Mouse (Mus musculus): Measurements from ENCODE around the gene Prr19.
A peak's percentile ranks its signal among the peaks of the same experiment; 100 is the strongest.

Gene Prr19

GRCm38 (mm10) chr7:25275555-25276298 is 25.5 kb upstream of the Prr19 start:
- peak; percentile 89 for DNase-seq (ENCODE audit: low read depth, low spot score)

- no peak for DNase-seq (ENCODE audit: low read depth, low spot score)
Measured at GRCm38 (mm10) chr7:25277405-25277804, 23.8 kb upstream of the Prr19 start.

- DNase-seq (ENCODE audit: low read depth, low spot score): no peak
Measured at GRCm38 (mm10) chr7:25277998-25278340, 23.2 kb upstream of the Prr19 start.

- DNase-seq (ENCODE audit: low read depth, low spot score): peak; percentile 94
Measured at GRCm38 (mm10) chr7:25278341-25279075, 22.7 kb upstream of the Prr19 start.

GRCm38 (mm10) chr7:25279076-25279860 is 21.9 kb upstream of the Prr19 start:
- DNase-seq (ENCODE audit: low read depth, low spot score): peak; percentile 94

GRCm38 (mm10) chr7:25279861-25280791 is 21.1 kb upstream of the Prr19 start:
- no peak for DNase-seq (ENCODE audit: low read depth, low spot score)

- no peak for DNase-seq (ENCODE audit: low read depth, low spot score)
Measured at GRCm38 (mm10) chr7:25281166-25281733, 20.0 kb upstream of the Prr19 start.

- peak; percentile 99 for DNase-seq (ENCODE audit: low read depth, low spot score)
Measured at GRCm38 (mm10) chr7:25281734-25282601, 19.2 kb upstream of the Prr19 start.

GRCm38 (mm10) chr7:25282731-25283211 is 18.4 kb upstream of the Prr19 start:
- peak; percentile 76 for DNase-seq (ENCODE audit: low read depth, low spot score)

GRCm38 (mm10) chr7:25283637-25284036 is 17.6 kb upstream of the Prr19 start:
- no peak for DNase-seq (ENCODE audit: low read depth, low spot score)

GRCm38 (mm10) chr7:25284171-25284570 is 17.0 kb upstream of the Prr19 start:
- DNase-seq (ENCODE audit: low read depth, low spot score): no peak

GRCm38 (mm10) chr7:25284766-25285165 is 16.4 kb upstream of the Prr19 start:
- no peak for DNase-seq (ENCODE audit: low read depth, low spot score)

GRCm38 (mm10) chr7:25285511-25286238 is 15.5 kb upstream of the Prr19 start:
- no peak for DNase-seq (ENCODE audit: low read depth, low spot score)

GRCm38 (mm10) chr7:25286989-25287388 is 14.2 kb upstream of the Prr19 start:
- DNase-seq (ENCODE audit: low read depth, low spot score): no peak

GRCm38 (mm10) chr7:25288011-25288410 is 13.2 kb upstream of the Prr19 start:
- DNase-seq (ENCODE audit: low read depth, low spot score): no peak

- DNase-seq (ENCODE audit: low read depth, low spot score): no peak
Measured at GRCm38 (mm10) chr7:25288721-25289120, 12.5 kb upstream of the Prr19 start.

- peak; percentile 58 for DNase-seq (ENCODE audit: low read depth, low spot score)
Measured at GRCm38 (mm10) chr7:25289925-25290324, 11.3 kb upstream of the Prr19 start.

GRCm38 (mm10) chr7:25290463-25290862 is 10.7 kb upstream of the Prr19 start:
- no peak for DNase-seq (ENCODE audit: low read depth, low spot score)

- DNase-seq (ENCODE audit: low read depth, low spot score): peak; percentile 78
Measured at GRCm38 (mm10) chr7:25290911-25291310, 10.3 kb upstream of the Prr19 start.

Data from ZHBTc4 (cell line).